Mouse (Mus musculus) thymus, adult 2 months (tissue): ENCODE measurements around the gene Slc1a2. TPM values are rescaled to one million over a fixed set of nuclear protein-coding genes. Genes with fewer than 3 reads are reported as not detected.

Source experiments
- DNase-seq: peaks from one replicate; pipeline ENCODE4 v3.0.0; 2021
- H3K27ac ChIP-seq: fragments of 200-500 bp; 2 replicates; pipeline ENCODE4 v1.5.1; 2012; ENCODE audit warnings: low read length, control low read depth; ENCODE audit not compliant: control insufficient read depth, insufficient read depth
- H3K27me3 ChIP-seq: fragments of 200-500 bp; 2 replicates; pipeline ENCODE4 v1.6.1; 2012; ENCODE audit warnings: mild to moderate bottlenecking, low read length, moderate library complexity, mixed read lengths; ENCODE audit not compliant: control insufficient read depth, insufficient read depth
- H3K36me3 ChIP-seq: fragments of 200-500 bp; 2 replicates; pipeline ENCODE4 v1.6.1; 2012; ENCODE audit warnings: mild to moderate bottlenecking, low read length, moderate library complexity; ENCODE audit not compliant: control insufficient read depth, insufficient read depth
- H3K4me1 ChIP-seq: fragments of 200-500 bp; replicated peaks from 2 replicates; pipeline ENCODE4 v1.6.1; 2012; ENCODE audit warnings: low read length; ENCODE audit not compliant: control insufficient read depth, insufficient read depth
- H3K4me3 ChIP-seq: fragments of 200-500 bp; 2 replicates; pipeline ENCODE4 v1.5.1; 2012; ENCODE audit warnings: mild to moderate bottlenecking, low read length, control low read depth, moderate library complexity; ENCODE audit not compliant: control insufficient read depth, insufficient read depth
- CTCF ChIP-seq: fragments of 200-500 bp; IDR thresholded peaks from 2 replicates; pipeline ENCODE4 v1.5.1; 2012; ENCODE audit warnings: mild to moderate bottlenecking, control low read depth, low read length, moderate library complexity, borderline replicate concordance; ENCODE audit not compliant: control insufficient read depth, poor library complexity, insufficient read depth; ENCODE audit errors: extremely low read depth
- POLR2A ChIP-seq: fragments of 200-500 bp; IDR thresholded peaks from 2 replicates; pipeline ENCODE4 v1.6.1; 2012; ENCODE audit warnings: mild to moderate bottlenecking, low read length, control low read depth, moderate library complexity; ENCODE audit not compliant: control insufficient read depth, poor library complexity, insufficient read depth; ENCODE audit errors: extremely low read depth
- WGBS: fragments of 180-500 bp; shearing (Covaris S2); methylation state at CpG from one replicate; pipeline ENCODE4 v1.1.7; 2018; 5-methylcytosine and 5-hydroxymethylcytosine counted together
- polyA plus RNA-seq: library from polyadenylated mRNA; depleted of rRNA; stranded (reverse); fragments of >200 nt; gene quantifications from 2 replicates; pipeline ENCODE4 v1.2.3, GENCODE M21; 2012

The Slc1a2 gene
- polyA plus RNA-seq, 1 experiment = 1.5 TPM

GRCm38 (mm10) chr2:102686108-102686450 is 27.6 kb downstream of the Slc1a2 start:
- WGBS = 85% methylated on average over 9 of the region's 9 CpGs
- Histone ChIP-seq H3K4me1 (no peaks in the 10 kb centered on the region), H3K36me3 (no peaks in the 10 kb centered on the region), H3K4me3 (no peak overlapping the region), H3K27me3 (no peaks in the 10 kb centered on the region), H3K27ac (no peak overlapping the region)
- TF ChIP-seq POLR2A (no peak), CTCF (no peak)
- DNase-seq = no peak

- no peak for DNase-seq
- Histone ChIP-seq H3K4me1 (no peaks in the 10 kb centered on the region), H3K27ac (no peak overlapping the region), H3K27me3 (no peaks in the 10 kb centered on the region), H3K36me3 (no peaks in the 10 kb centered on the region), H3K4me3 (no peak overlapping the region)
- 79% methylated on average over 7 of the region's 7 CpGs for WGBS
- TF ChIP-seq CTCF (no peak), POLR2A (no peak)
Observed at GRCm38 (mm10) chr2:102693556-102693955, 35.1 kb downstream of the Slc1a2 start.

- H3K4me1 ChIP-seq = no peaks in the 10 kb centered on the region
- 95% methylated on average over 4 of the region's 4 CpGs for WGBS
- H3K27ac ChIP-seq = no peak overlapping the region
- no peak overlapping the region for H3K4me3 ChIP-seq
- TF ChIP-seq CTCF (no peak), POLR2A (no peak)
- no peaks in the 10 kb centered on the region for H3K36me3 ChIP-seq
- no peaks in the 10 kb centered on the region for H3K27me3 ChIP-seq
- DNase-seq = no peak
Observed at GRCm38 (mm10) chr2:102694750-102695149, 36.3 kb downstream of the Slc1a2 start.

- no peak for DNase-seq
- H3K4me3 ChIP-seq = no peak overlapping the region
- no peaks in the 10 kb centered on the region for H3K27me3 ChIP-seq
- H3K27ac ChIP-seq = no peak overlapping the region
- no peaks in the 10 kb centered on the region for H3K4me1 ChIP-seq
- H3K36me3 ChIP-seq = no peaks in the 10 kb centered on the region
- TF ChIP-seq POLR2A (no peak), CTCF (no peak)
Observed at GRCm38 (mm10) chr2:102695541-102695940, 37.1 kb downstream of the Slc1a2 start.

- Histone ChIP-seq H3K27me3 (no peaks in the 10 kb centered on the region), H3K36me3 (no peaks in the 10 kb centered on the region), H3K4me3 (no peak overlapping the region), H3K27ac (no peak overlapping the region), H3K4me1 (no peaks in the 10 kb centered on the region)
- no peak for TF ChIP-seq POLR2A
- no peak for TF ChIP-seq CTCF
- DNase-seq = no peak
- 66% methylated on average over 2 of the region's 2 CpGs for WGBS
Observed at GRCm38 (mm10) chr2:102697732-102698131, 39.3 kb downstream of the Slc1a2 start.

GRCm38 (mm10) chr2:102699921-102700320 is 41.5 kb downstream of the Slc1a2 start:
- Histone ChIP-seq H3K4me1 (no peaks in the 10 kb centered on the region), H3K36me3 (no peaks in the 10 kb centered on the region), H3K27ac (no peak overlapping the region), H3K4me3 (no peak overlapping the region), H3K27me3 (no peaks in the 10 kb centered on the region)
- WGBS = 93% methylated on average over 7 of the region's 7 CpGs
- TF ChIP-seq CTCF (no peak), POLR2A (no peak)
- no peak for DNase-seq

GRCm38 (mm10) chr2:102700695-102701094 is 42.2 kb downstream of the Slc1a2 start:
- Histone ChIP-seq H3K27ac (no peak overlapping the region), H3K4me1 (no peaks in the 10 kb centered on the region), H3K4me3 (no peak overlapping the region), H3K27me3 (no peaks in the 10 kb centered on the region), H3K36me3 (no peaks in the 10 kb centered on the region)
- WGBS = 100% methylated on average over 2 of the region's 2 CpGs
- no peak for TF ChIP-seq CTCF
- TF ChIP-seq POLR2A = no peak
- no peak for DNase-seq
